11 mouse cellular contexts compared by ENCODE assay signal in the genomic region with DNA sequence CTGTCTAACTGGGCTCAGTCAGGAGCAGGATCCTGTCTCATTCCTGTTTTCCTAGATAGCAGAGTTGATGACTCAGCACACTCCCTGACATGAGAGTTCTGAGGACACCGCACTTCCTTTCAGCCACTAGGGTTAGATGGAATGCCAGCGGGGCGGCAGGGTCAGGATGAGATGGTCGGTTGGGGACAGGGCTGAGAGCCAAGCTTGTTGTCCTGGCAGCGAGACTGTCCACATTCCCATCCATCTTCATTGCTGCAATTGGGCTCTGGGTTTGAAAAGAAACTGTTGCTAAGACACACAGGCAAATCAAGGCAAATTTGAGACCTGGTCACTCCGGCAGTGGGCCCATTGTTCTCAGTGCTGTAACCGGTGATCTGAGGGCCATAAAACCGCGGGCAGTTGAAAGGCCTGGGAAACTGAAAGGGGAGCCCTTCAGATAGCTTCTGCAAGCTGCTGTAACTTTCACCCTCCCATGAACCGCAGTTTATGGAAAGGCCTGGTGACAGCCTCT.
DNase-seq lines count a peak whose midpoint lies in the region; ATAC-seq lines count a peak whose summit lies in the region.
"Had no signal": no experiment of that assay in that cellular context is flagged by ENCODE, and none has a peak within 500 bp of the region (broad histone marks: within the 10 kb centered on the region; RNA-seq: fewer than 3 reads in every experiment).

No protein-coding gene starts in this region.

- H3K9me3 ChIP-seq in hindbrain, embryonic 10.5 days, result no peaks in the 10 kb centered on the region
- no peaks in the 10 kb centered on the region for H3K9me3 ChIP-seq in hindbrain, embryonic 16.5 days (ENCODE audit: control insufficient read depth, low read length)
- H3K9me3 ChIP-seq in hindbrain, embryonic 15.5 days, result no peaks in the 10 kb centered on the region

- H3K27ac ChIP-seq in hindbrain, embryonic 10.5 days, result peak overlapping the region; percentile 56; the same call in 1 of the 2 replicates
- H3K27ac ChIP-seq in hindbrain, embryonic 16.5 days (ENCODE audit: low read depth, low read length), result no peak overlapping the region
- no peak overlapping the region for H3K27ac ChIP-seq in hindbrain, embryonic 15.5 days (replicated peaks)
- H3K27ac ChIP-seq: layer of hippocampus, adult 2 months had no signal

- 15% methylated on average over 10 of the region's 10 CpGs for WGBS in hindbrain, embryonic 10.5 days
- 18% methylated on average over 10 of the region's 10 CpGs for WGBS in hindbrain, embryonic 16.5 days
- 6% methylated on average over 10 of the region's 10 CpGs for WGBS in hindbrain, embryonic 15.5 days

- no peak overlapping the region for H3K4me2 ChIP-seq in hindbrain, embryonic 16.5 days (ENCODE audit: low read length)
- no peak overlapping the region for H3K4me2 ChIP-seq in hindbrain, embryonic 15.5 days

- no peak for ATAC-seq in hindbrain, embryonic 16.5 days
- ATAC-seq in hindbrain, embryonic 15.5 days (ENCODE audit: low FRiP score, low read depth), result peak; percentile 27; the same call in 1 of the 2 replicates

- peaks cover 10% of the 10 kb centered on the region; the same call in 1 of the 2 replicates for H3K27me3 ChIP-seq in hindbrain, embryonic 10.5 days (ENCODE audit: insufficient read depth, poor library complexity, severe bottlenecking)
- H3K27me3 ChIP-seq in hindbrain, embryonic 16.5 days (replicated peaks; ENCODE audit: control insufficient read depth, insufficient read depth, low read length), result no peaks in the 10 kb centered on the region; the same call in 1 of the 2 replicates
- H3K27me3 ChIP-seq in hindbrain, embryonic 15.5 days, result 0 out of 2 replicates have a peak, but pooled peaks cover 9% of the 10 kb centered on the region
- H3K27me3 ChIP-seq: CH12.LX had no signal

- peak; percentile 70 for DNase-seq in hindbrain, embryonic 10.5 days (ENCODE audit: low spot score)
- peak; percentile 4 for DNase-seq in R1 (ENCODE audit: low read depth, low spot score)
- DNase-seq in neural tube, embryonic 10.5 days (ENCODE audit: extremely low spot score, low spot score), result peak; percentile 66
- DNase-seq in spleen, postnatal 36 days (ENCODE audit: low spot score in 2 of 2), result no peak
- no peak for DNase-seq in spleen, adult 12 weeks (ENCODE audit: low spot score)
- no peak for DNase-seq in gastrocnemius, postnatal 14 days
- DNase-seq: cerebellum, adult 2 months had no signal

- H3K4me1 ChIP-seq in hindbrain, embryonic 10.5 days (replicated peaks), result peaks cover 27% of the 10 kb centered on the region
- peaks cover 3% of the 10 kb centered on the region; the same call in 1 of the 2 replicates for H3K4me1 ChIP-seq in hindbrain, embryonic 16.5 days (ENCODE audit: control insufficient read depth, insufficient read depth, low read depth, low read length)
- peaks cover 4% of the 10 kb centered on the region; the same call in 1 of the 2 replicates for H3K4me1 ChIP-seq in hindbrain, embryonic 15.5 days (replicated peaks)

- H3K36me3 ChIP-seq in hindbrain, embryonic 10.5 days, result no peaks in the 10 kb centered on the region
- no peaks in the 10 kb centered on the region for H3K36me3 ChIP-seq in hindbrain, embryonic 16.5 days (ENCODE audit: control insufficient read depth, insufficient read depth, low read length)
- no peaks in the 10 kb centered on the region for H3K36me3 ChIP-seq in hindbrain, embryonic 15.5 days

- no peak overlapping the region for H3K4me3 ChIP-seq in hindbrain, embryonic 10.5 days
- H3K4me3 ChIP-seq in hindbrain, embryonic 16.5 days (ENCODE audit: low read length), result no peak overlapping the region
- H3K4me3 ChIP-seq in hindbrain, embryonic 15.5 days, result no peak overlapping the region
- H3K4me3 ChIP-seq: layer of hippocampus, adult 2 months had no signal

- intact Hi-C loops in gastrocnemius, postnatal 14 days (cut with DNase I; ENCODE audit: low total_unique reads), result no loop called here

- no peak overlapping the region for H3K9ac ChIP-seq in hindbrain, embryonic 16.5 days (ENCODE audit: low read depth, low read length)
- no peak overlapping the region for H3K9ac ChIP-seq in hindbrain, embryonic 15.5 days

Comparison
In these comparisons a context has a peak if more than half of its experiments do, and no peak if none do; other contexts are left out.
1. DNase-seq: peak in hindbrain, embryonic 10.5 days (single experiment), R1 (single experiment) and neural tube, embryonic 10.5 days (single experiment); none in spleen, postnatal 36 days (0 of 2), spleen, adult 12 weeks (single experiment) and gastrocnemius, postnatal 14 days (single experiment).